Mouse (Mus musculus) liver, embryonic 14.5 days (tissue): ENCODE data around the gene Slc35d3.

Experiments
- CTCF ChIP-seq: IDR thresholded peaks from 2 replicates; pipeline ENCODE4 v1.5.1; 2016; ENCODE audit warnings: antibody characterized with exemption, low read depth, control low read depth
- EP300 ChIP-seq: IDR thresholded peaks from 2 replicates; pipeline ENCODE4 v1.6.1; 2016; ENCODE audit warnings: antibody characterized with exemption, low read depth

DNA sequence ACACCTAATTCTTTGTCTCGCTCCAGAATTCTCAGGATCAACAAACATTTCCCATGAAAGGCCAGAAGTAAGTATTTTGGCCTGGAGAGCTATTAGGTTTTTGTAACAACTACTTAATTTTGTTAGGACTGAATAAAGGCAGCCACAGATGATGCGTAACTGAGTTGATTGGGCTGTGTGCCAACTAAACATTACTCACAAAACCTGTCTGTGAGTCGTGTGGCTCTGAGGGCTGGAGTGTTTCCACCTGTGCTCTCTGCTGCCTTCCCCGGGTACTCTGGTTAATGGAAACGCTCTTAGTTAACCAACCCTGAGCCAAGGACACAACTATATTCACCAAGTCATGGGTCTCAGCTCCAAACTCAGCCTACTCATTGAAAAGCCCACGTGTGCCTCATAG lies 41.9 kb upstream of the Slc35d3 start:
- TF ChIP-seq CTCF: no peak
- no peak for TF ChIP-seq EP300
